Mouse (Mus musculus): ENCODE measurements at regions not wholly inside any gene's neighbourhood (a gene's known extent, or its start where the extent isn't known, plus 50 kb on each side); places are given as distances from the start of the nearest gene placed in this dataset.

DNA sequence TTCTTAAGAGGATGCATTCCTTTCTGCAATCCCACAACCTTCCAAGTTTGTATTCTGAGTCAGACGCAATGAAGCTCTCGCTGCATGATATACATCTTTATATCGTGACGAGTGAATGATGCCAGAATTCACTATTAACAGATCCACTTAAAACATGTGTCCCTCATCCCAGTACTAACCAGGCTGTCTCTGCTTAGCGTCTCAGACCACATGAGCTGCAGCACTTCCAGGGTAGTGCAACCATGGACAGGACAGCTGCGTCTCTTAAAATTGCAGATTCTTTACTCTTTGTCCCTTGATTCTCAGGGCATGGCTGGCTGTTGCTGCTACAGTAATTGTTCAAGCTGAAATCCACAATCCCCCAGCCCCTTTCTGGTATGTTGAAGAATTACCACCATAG is 491.9 kb downstream of the Dcdc2c start:
- H3K9ac ChIP-seq (ENCODE audit: low read depth, low read length): no peak overlapping the region
- H3K4me3 ChIP-seq (ENCODE audit: low read depth, low read length): no peak overlapping the region
- no peaks in the 10 kb centered on the region for H3K27me3 ChIP-seq (replicated peaks; ENCODE audit: control insufficient read depth, insufficient read depth, low read length)
- WGBS: 71% methylated on average over 6 of the region's 6 CpGs
- H3K36me3 ChIP-seq (ENCODE audit: control insufficient read depth, insufficient read depth, low read length): no peaks in the 10 kb centered on the region
- H3K4me1 ChIP-seq (replicated peaks; ENCODE audit: control insufficient read depth, insufficient read depth, low read length): no peaks in the 10 kb centered on the region
- H3K27ac ChIP-seq (ENCODE audit: low read depth, low read length): no peak overlapping the region
- no peaks in the 10 kb centered on the region for H3K9me3 ChIP-seq (ENCODE audit: control insufficient read depth, low read length)
- H3K4me2 ChIP-seq: no peak overlapping the region
- DNase-seq (ENCODE audit: low spot score) (no peak), ATAC-seq (replicated peaks; ENCODE audit: low FRiP score) (no peak)

DNA sequence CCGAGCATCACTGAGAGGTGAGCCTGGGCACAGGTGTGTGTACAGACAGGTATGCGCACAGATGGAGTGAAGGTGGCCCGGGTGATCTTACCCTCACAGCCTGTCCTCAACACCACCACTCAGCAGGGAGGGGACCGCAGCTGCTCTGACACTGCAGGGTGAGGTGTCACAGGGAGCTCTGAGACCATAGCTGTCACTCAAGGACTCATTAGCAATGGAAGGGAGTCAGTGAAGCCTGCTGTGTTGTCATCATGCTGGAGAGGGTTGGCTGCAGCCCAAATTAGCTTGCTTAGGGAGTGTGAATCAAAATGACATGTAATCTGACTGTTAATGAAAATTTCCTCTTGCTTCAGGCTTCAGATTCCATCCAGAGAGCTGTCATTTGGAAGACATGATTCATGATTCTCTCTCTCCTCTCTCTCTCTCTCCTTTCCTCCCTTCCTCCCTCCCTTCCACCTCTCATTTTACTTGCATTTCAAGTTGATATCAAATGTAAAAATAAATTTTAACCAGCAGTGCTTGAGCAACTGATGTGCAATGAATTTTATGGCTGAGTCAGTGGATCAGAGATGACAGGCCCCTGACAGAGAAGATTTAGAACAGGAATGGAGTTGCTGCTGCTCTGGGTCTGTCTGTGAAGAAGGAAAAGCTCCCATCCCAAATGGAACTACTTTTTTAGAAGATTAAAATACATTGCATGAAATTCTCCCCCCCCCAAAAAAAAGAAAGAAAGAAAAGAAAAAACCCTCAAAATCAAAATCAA is 496.5 kb downstream of the Dcdc2c start:
- H3K9me3 ChIP-seq (ENCODE audit: control insufficient read depth, low read length): no peaks in the 10 kb centered on the region
- H3K4me1 ChIP-seq (replicated peaks; ENCODE audit: control insufficient read depth, insufficient read depth, low read length): no peaks in the 10 kb centered on the region
- H3K36me3 ChIP-seq (ENCODE audit: control insufficient read depth, insufficient read depth, low read length): no peaks in the 10 kb centered on the region
- H3K27ac ChIP-seq (ENCODE audit: low read depth, low read length): no peak overlapping the region
- DNase-seq (ENCODE audit: low spot score) (no peak), ATAC-seq (replicated peaks; ENCODE audit: low FRiP score) (no peak)
- no peak overlapping the region for H3K4me3 ChIP-seq (ENCODE audit: low read depth, low read length)
- no peak overlapping the region for H3K4me2 ChIP-seq
- WGBS: 52% methylated on average over 4 of the region's 4 CpGs
- H3K27me3 ChIP-seq (replicated peaks; ENCODE audit: control insufficient read depth, insufficient read depth, low read length): no peaks in the 10 kb centered on the region
- H3K9ac ChIP-seq (ENCODE audit: low read depth, low read length): no peak overlapping the region

DNA sequence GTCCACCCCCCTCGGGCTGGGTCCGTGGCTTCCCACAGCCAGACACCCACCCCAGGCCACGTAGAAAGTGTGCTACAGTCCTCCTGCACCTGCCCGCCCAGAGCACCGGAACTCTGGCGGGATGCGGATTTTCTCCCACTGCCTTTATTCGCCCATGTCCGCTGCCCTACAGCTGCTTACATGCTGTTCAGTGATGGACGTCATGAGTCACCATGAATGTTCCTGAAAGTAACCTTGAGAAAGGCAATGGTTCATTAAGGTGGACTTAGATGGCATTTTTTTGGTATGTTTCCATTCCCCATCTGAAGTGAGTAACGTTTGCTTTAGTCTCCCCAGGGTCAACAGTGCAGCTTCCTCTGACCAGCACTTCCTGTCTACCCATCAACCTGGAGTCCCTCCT is 497.8 kb downstream of the Dcdc2c start:
- no peak for DNase-seq (ENCODE audit: low spot score)
- WGBS: 83% methylated on average over 11 of the region's 11 CpGs
- no peaks in the 10 kb centered on the region for H3K4me1 ChIP-seq (replicated peaks; ENCODE audit: control insufficient read depth, insufficient read depth, low read length)

DNA sequence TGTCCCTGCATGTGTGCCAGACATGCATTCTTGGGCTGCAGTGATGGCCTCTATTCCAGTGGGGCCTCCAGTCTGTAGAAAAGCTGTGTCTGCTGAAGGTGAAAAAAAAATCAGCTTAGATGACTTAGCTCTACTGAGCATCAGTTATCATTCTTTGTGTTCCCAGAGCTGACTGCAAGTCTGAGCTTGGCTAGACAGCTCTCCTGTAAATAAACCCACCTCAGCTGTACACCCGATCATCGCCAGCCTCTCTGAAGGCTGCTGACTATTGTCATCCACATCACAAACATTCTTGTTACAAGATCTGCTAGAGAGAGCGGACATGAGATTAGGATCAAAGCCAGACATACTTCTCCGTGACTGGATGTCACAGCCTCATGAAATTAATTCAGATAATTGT is 504.2 kb downstream of the Dcdc2c start:
- H3K27ac ChIP-seq (ENCODE audit: low read depth, low read length): no peak overlapping the region
- no peak overlapping the region for H3K9ac ChIP-seq (ENCODE audit: low read depth, low read length)
- DNase-seq (ENCODE audit: low spot score) (no peak), ATAC-seq (replicated peaks; ENCODE audit: low FRiP score) (no peak)
- H3K4me3 ChIP-seq (ENCODE audit: low read depth, low read length): no peak overlapping the region
- no peaks in the 10 kb centered on the region for H3K27me3 ChIP-seq (replicated peaks; ENCODE audit: control insufficient read depth, insufficient read depth, low read length)
- H3K4me2 ChIP-seq: no peak overlapping the region
- H3K36me3 ChIP-seq (ENCODE audit: control insufficient read depth, insufficient read depth, low read length): no peaks in the 10 kb centered on the region
- H3K4me1 ChIP-seq (replicated peaks; ENCODE audit: control insufficient read depth, insufficient read depth, low read length): no peaks in the 10 kb centered on the region
- WGBS: 63% methylated on average over 4 of the region's 4 CpGs
- H3K9me3 ChIP-seq (ENCODE audit: control insufficient read depth, low read length): no peaks in the 10 kb centered on the region

More for the DNA sequence above, 497.8 kb downstream of the Dcdc2c start:
- H3K27me3 ChIP-seq (replicated peaks; ENCODE audit: control insufficient read depth, insufficient read depth, low read length): no peaks in the 10 kb centered on the region
- no peak overlapping the region for H3K4me3 ChIP-seq (ENCODE audit: low read depth, low read length)
- H3K36me3 ChIP-seq (ENCODE audit: control insufficient read depth, insufficient read depth, low read length): no peaks in the 10 kb centered on the region
- H3K9ac ChIP-seq (ENCODE audit: low read depth, low read length): no peak overlapping the region
- H3K9me3 ChIP-seq (ENCODE audit: control insufficient read depth, low read length): no peaks in the 10 kb centered on the region
- no peak overlapping the region for H3K4me2 ChIP-seq
- ATAC-seq (replicated peaks; ENCODE audit: low FRiP score): no peak
- no peak overlapping the region for H3K27ac ChIP-seq (ENCODE audit: low read depth, low read length)

DNA sequence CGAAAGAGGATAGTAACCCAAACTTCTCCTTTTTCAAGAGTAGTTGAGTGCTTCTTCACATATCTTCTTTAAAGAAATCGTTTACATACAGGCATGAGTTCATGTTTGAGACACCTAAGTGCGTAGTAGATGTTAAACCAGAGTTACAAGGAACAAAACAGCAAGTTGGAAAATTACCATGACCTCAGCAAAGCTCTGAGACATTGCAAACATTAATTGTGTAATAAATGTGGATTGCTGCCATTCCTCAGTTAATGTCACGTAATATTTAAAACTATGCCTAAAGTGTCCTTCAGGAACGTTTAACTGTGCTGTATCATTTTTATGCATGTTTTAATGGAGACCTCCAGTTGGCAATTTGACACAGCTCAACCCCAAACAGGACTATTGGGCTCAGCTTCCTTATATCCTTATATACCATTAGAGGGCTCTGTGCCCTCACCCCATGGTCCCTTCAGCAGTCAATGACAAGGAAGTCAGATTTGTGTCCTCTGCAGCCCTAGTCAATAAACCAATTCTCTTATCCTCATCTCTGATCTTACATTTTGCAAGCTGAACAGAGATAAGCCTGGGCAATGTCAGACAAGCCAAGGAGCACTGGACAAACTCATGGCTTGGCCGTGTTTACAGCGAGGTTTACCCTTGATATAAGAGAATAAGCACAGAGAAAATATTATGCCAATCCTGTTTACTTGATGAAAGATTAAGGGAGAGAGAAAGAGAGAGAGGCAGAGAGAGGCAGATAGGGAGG is 513.9 kb downstream of the Dcdc2c start:
- no peak overlapping the region for H3K9ac ChIP-seq (ENCODE audit: low read depth, low read length)
- H3K27me3 ChIP-seq (replicated peaks; ENCODE audit: control insufficient read depth, insufficient read depth, low read length): no peaks in the 10 kb centered on the region
- no peak for DNase-seq (ENCODE audit: low spot score)
- ATAC-seq (replicated peaks; ENCODE audit: low FRiP score): no peak
- no peak overlapping the region for H3K4me3 ChIP-seq (ENCODE audit: low read depth, low read length)
- H3K36me3 ChIP-seq (ENCODE audit: control insufficient read depth, insufficient read depth, low read length): no peaks in the 10 kb centered on the region
- H3K9me3 ChIP-seq (ENCODE audit: control insufficient read depth, low read length): no peaks in the 10 kb centered on the region
- H3K27ac ChIP-seq (ENCODE audit: low read depth, low read length): no peak overlapping the region
- 67% methylated on average over 7 of the region's 7 CpGs for WGBS
- no peaks in the 10 kb centered on the region for H3K4me1 ChIP-seq (replicated peaks; ENCODE audit: control insufficient read depth, insufficient read depth, low read length)
- no peak overlapping the region for H3K4me2 ChIP-seq

DNA sequence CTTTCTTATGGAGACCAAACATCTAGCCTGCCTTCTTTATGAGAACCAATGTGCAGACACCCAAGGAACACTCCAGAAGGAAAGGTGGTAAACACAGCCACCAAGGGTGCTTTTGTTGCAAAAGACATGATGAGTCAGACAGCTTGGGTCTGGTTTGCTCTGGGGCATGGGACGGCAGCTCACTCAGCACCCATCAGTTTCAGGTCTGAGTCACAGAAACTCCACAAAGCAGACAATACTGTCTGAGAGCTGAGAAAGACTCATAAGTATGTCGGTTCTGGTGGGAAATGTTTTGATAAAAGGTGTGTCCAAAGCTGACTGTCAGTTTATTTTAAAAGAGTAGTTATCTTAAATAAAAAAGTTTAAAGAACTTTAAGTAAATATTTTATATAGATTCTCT is 553.0 kb downstream of the Dcdc2c start:
- ATAC-seq (replicated peaks; ENCODE audit: low FRiP score): no peak

DNA sequence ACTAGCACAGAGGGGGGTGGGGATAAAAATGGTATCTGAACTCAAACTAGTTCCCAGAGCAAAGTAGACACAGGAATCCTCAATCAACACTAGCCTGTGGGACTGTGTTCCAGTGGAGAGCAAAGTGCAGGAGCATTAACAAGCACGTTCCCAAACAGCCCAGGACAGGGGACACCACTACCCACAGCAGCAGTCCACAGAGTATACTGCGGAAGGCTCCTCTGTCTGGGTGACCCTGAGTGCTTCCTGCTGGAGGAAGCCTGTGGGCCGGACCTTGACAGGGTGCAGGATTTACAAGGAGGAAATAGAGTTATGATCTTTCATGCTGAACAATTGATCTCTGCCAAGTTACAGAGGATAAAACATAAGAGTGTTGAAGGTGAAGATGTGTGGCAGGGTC is 560.0 kb downstream of the Dcdc2c start:
- Histone ChIP-seq H3K4me1 (replicated peaks; ENCODE audit: control insufficient read depth, insufficient read depth, low read length) (no peaks in the 10 kb centered on the region), H3K9me3 (ENCODE audit: control insufficient read depth, low read length) (no peaks in the 10 kb centered on the region), H3K4me2 (no peak overlapping the region), H3K27ac (ENCODE audit: low read depth, low read length) (no peak overlapping the region), H3K4me3 (ENCODE audit: low read depth, low read length) (no peak overlapping the region), H3K9ac (ENCODE audit: low read depth, low read length) (no peak overlapping the region), H3K27me3 (replicated peaks; ENCODE audit: control insufficient read depth, insufficient read depth, low read length) (no peaks in the 10 kb centered on the region), H3K36me3 (ENCODE audit: control insufficient read depth, insufficient read depth, low read length) (no peaks in the 10 kb centered on the region)
- DNase-seq (ENCODE audit: low spot score): no peak
- no peak for ATAC-seq (replicated peaks; ENCODE audit: low FRiP score)
- WGBS: 43% methylated on average over 3 of the region's 3 CpGs

More for the DNA sequence above, 553.0 kb downstream of the Dcdc2c start:
- no peaks in the 10 kb centered on the region for H3K36me3 ChIP-seq (ENCODE audit: control insufficient read depth, insufficient read depth, low read length)
- no peaks in the 10 kb centered on the region for H3K27me3 ChIP-seq (replicated peaks; ENCODE audit: control insufficient read depth, insufficient read depth, low read length)
- H3K4me3 ChIP-seq (ENCODE audit: low read depth, low read length): no peak overlapping the region
- no peak for DNase-seq (ENCODE audit: low spot score)
- no peak overlapping the region for H3K4me2 ChIP-seq
- WGBS: 75% methylated on average over 2 of the region's 2 CpGs
- H3K9ac ChIP-seq (ENCODE audit: low read depth, low read length): no peak overlapping the region
- H3K9me3 ChIP-seq (ENCODE audit: control insufficient read depth, low read length): no peaks in the 10 kb centered on the region
- no peak overlapping the region for H3K27ac ChIP-seq (ENCODE audit: low read depth, low read length)
- H3K4me1 ChIP-seq (replicated peaks; ENCODE audit: control insufficient read depth, insufficient read depth, low read length): no peaks in the 10 kb centered on the region

DNA sequence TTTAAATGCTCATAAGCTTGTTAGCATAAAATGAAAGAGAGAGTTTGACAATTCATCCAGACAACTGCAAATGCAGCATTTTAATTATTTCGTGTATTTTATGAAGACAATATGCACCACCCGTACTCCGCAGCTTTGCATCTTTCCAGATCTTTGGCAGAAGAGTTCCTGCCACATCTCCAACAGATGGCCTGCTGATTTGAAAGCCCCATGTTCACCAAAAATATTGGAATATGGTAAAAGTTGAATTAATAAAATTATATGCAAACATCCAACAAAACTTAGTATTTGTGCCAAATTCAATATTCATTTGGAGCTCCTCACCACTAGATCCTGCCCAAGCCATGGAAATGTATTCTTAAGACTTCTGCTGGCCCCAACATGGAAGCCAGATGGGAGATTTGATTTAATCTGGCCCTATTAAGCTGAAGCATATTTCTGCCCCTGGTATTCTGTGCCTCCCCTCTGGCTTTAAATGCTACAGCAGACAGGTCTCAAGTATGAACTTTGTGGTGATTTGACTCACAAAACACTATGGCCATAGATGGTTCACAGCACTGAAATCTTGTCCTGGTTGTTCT is 567.8 kb downstream of the Dcdc2c start:
- H3K4me1 ChIP-seq (replicated peaks; ENCODE audit: control insufficient read depth, insufficient read depth, low read length): no peaks in the 10 kb centered on the region
- no peaks in the 10 kb centered on the region for H3K27me3 ChIP-seq (replicated peaks; ENCODE audit: control insufficient read depth, insufficient read depth, low read length)
- 89% methylated on average over 3 of the region's 3 CpGs for WGBS
- no peak overlapping the region for H3K27ac ChIP-seq (ENCODE audit: low read depth, low read length)
- no peak for ATAC-seq (replicated peaks; ENCODE audit: low FRiP score)
- no peak overlapping the region for H3K4me2 ChIP-seq
- H3K4me3 ChIP-seq (ENCODE audit: low read depth, low read length): no peak overlapping the region
- no peak for DNase-seq (ENCODE audit: low spot score)
- no peak overlapping the region for H3K9ac ChIP-seq (ENCODE audit: low read depth, low read length)
- H3K9me3 ChIP-seq (ENCODE audit: control insufficient read depth, low read length): no peaks in the 10 kb centered on the region
- H3K36me3 ChIP-seq (ENCODE audit: control insufficient read depth, insufficient read depth, low read length): no peaks in the 10 kb centered on the region

All from liver, embryonic 11.5 days (tissue).